Mouse (Mus musculus) c-Kit-positive CD71-positive TER-119-negative erythroid progenitor cells, embryonic 14.5 days (primary cell): ENCODE measurements around the gene Ptpn3.

Source experiments
- DNase-seq: peaks from one replicate; pipeline ENCODE4 v3.0.0-alpha.2; 2013; ENCODE audit warnings: low read depth

The Ptpn3 gene

DNA sequence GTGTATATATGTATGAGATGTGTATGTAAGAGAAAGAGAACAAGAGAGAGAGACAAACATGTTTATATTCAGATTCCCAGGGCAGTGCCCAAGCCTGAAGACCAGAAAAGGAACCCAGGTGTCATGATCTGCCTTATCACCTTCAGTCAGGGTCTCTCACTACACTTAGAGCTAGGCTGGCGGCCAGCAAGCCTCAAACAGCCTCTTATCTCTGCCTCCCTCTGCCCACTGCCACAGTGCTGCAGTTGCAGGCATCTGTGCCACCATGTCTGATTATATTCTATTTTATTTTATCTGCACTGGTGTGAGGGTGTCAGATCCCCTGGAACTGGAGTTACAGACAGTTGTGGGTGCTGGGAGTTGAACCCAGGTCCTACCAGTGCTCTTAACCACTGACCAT is 133.4 kb downstream of the Ptpn3 start:
- DNase-seq: no peak

DNA sequence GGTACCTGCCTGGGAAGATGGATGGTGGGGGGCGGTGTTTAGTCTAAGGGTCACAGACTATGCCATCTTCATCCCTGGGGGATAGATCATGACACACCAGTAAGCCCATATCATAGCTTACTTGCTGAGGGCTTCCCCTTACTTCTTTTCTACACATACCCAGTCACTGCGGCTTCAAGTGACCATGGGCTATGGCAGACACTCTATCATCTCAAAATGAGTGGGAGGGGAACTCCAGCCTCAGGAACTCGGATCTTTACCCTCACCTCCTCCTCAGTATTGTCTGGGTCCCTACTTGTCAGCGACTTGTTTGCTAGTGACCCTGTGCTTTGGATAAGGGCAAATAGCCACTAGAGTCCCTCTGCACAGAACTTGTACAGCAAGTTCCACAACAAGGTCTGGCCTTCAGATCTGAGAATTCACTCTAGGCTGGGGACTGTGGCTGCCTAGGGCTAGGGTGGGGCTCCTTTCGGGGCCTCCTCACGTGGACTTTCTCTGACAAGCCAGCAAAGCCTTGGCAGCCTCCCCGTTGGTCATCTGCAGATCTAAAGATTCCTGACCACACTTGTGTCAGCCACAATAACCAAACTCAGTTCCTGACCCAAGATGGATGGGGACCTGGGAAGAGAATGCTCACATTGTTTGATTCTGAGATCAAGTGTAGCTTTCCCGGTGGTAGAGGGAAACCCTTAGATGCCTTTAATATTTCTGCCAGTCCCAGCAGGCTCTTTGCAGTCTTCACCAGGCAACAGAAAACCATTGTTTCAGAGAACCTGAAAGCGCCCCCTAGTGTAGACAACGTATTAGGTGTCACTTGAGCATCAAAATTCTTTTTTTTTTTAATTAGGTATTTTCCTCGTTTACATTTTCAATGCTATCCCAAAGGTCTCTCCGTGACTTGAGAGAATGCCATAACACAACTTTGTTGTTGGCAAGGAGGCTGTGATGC is 134.4 kb downstream of the Ptpn3 start:
- DNase-seq: peak; percentile 30

DNA sequence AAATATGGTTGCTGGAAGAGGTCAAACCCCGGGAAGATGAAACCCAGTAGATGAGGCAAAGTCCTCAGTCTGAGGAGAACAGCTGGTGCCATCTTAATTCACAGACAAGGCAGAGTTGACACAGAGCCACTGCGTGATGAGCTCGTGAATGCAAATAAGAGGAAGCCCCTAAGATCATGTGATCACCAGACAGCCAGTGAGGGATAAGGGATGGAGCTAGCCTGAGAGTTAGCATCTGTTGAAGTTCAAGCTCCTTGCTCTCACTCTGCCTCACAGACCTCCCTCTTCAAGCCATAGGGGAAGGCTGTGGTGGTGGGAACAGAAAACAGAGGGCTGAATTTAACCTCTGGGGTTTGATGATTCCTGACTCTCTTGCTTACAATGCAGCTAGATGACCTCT is 136.0 kb downstream of the Ptpn3 start:
- DNase-seq: no peak

DNA sequence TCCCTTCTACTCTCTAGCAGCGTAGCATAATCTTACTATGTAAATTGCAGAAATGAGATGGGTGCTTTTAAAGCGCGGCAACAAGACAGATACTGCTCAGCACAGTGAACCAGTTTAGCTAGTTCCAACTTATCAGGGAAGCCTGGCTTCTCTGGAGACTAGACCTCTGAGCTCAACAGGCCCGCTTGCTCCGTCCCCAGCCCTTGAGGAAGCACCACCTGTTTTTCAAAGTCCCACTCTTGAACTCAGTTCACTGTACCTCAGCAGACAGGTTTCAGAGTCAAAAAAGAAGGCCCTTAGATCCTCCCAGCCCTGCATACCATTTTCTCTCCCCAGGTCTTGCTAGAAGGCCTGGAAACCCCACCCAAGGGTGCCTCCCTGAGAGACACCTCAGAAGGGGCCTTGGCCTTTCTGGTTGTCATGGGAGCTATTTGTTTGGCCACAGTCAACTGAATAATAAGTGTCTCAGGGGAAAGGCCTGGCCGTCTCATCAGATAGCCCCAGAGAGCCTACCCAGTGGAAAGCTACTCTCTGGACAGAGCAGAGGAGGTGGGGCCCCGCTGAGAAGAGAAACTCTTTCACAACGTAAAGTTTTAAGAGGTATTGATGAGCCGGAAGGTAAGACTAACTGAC is 136.9 kb downstream of the Ptpn3 start:
- no peak for DNase-seq

DNA sequence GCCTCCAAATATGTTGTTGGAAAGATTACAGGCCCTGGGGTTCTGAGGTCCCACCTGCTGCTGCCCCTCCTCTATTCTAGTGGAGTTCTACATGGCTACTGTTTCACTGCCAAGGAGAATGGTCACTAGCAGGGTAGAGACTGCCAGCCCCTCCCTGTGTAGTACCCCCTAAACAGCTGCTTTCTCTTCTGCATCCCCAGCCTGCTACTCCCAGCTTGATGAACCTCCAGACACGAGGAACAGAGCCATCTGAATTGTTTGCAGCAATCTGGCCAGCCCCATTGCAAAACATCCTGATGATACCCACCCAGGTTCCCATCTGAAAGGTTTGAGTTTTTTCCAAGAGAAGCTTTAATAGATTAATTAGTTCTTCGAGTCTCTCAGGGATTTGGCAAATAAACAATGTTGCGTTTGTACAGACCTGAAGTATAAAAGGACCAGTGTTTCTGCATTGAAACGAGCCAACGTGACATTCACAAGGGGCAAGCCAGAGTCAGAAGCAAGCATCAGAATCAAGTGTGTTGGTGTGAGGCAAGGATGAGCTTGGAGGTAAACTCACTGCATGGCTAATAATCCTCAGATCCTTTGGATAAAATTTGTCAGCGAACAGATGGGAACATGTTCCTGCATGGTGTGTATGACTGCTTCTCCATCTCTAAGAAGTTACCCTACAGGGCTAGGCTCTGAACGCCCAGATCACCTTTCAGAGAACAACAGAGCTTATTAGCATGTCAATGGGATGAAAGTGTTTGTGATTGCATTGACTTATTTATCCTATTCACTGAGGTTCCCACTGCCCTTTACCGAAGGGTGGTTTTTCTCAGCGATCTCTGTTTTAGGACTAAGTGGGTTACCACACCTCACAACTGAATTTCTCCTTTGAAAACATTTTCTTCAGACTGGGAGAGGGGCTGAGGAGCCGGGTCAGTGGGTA is 138.6 kb downstream of the Ptpn3 start:
- DNase-seq: no peak

DNA sequence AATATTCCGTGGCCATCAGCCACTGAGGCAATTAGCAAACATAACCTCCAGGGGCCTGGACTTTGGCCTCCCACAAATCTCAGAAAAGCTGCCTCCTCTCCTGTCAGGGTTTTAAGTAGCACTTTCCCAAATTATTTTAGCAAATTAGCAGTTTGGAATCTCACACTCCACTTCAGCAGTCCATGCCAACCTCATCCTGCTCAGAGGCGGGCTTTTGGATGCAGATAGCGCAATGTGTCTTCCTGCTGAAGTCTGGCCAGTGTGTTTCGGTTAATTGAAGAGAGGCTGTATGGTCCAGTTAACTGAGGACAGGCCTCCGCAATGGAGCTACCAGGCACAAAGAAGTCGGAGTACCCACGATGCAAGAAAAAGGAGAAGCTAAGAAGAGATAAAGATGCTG is 141.1 kb downstream of the Ptpn3 start:
- no peak for DNase-seq

DNA sequence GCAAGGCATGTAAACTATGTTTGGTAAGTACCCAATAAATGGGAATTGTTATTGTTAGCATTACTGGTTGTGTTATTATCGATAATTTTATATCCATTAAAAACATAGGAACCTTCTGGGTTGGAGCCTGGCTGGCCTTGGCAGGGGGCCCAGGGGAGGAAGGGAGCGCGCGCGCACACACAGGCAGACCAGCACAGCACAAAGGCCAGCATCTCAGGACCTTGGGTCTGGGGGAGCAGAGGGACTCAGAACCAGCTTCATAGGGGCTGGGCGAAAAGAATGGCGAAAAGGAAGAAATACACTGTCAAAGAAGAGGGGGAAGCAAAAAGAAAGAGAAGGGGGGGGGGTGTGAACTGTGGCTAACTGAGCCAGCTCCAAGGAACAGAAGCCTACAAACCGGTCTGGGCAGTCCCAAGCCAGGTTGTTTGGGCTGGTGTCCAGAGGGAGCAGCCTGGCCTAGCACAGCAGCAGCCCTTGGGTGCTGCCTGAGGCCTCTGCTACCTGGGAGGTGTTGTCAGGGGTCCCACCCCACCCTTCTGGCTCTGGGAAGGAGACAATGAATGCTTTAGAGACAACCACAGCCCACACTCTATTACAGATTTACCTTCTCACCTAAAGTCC is 145.0 kb downstream of the Ptpn3 start:
- DNase-seq: no peak

DNA sequence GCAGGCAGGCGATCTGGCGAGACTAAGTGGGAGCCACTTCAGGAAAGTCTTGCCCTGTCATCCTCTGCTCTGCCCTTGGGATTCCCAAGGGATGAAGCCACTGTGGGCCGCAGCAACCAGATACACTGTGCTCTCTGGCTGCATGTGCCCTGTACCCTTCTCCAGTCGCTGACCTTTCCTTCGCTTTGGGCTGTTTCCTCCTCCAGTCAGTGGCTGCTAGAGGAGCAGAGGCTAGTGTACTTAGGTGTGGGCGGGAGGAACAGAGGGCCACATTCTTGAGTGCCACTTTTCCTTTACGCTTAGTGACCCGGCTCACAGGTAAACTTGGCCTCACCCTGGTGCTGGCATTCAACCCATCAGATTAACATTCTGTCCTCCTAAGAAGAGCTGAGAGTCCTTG is 147.8 kb downstream of the Ptpn3 start:
- DNase-seq: no peak

DNA sequence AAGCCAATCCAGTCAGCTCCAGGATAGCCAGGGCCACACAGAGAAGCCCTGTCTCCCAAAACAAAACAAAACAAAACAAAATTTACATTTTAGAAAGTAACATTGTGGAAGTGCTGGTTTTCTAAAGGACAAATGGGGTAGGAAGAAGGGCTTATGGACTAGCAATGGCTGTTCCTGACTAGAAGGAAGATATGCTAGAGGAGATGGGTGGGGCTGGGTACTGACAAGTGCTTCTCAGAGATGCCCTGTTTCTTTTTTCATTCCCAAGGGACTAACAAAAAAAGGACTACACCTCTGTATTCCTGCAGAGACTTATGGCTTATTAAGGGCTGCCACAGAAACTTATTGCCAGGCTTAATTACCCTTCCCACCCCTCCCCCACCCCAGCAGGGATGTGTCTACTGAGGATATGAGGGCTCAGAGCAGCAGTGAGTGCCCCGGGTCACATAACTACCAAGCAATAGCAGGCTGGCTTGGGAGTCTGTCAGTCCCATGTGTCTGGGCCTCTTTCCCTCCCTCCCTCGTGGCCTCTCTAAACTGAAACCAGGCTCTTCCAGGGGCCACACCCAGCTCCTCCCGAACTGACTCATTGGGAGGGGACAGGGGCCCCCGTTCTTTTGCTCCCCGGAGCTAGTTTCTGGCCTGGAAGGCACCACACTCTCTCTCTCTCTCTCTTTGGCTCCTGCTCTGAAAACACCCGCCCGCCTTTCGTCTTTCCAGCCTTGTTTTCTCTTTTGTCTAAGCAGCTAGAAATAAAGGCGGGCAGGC is 148.4 kb downstream of the Ptpn3 start:
- DNase-seq: peak; percentile 48

DNA sequence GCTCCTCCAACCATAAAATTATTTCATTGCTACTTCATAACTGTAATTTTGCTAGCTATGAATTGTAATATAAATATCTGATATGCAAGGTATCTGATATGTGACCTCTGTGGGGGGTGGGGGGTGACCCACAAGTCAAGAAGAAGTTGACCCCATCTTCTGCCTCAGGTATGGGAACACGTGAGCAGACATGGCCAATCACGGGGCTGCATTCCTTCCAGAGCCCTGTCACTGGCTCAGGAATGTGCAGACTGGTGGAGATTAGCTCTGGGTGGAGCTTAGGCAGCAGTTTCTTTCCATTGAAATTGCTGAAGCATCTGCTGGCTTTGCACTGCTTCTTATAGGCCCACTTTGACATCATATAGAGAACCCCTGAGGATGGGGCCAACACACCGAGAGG is 153.5 kb downstream of the Ptpn3 start:
- DNase-seq: no peak

DNA sequence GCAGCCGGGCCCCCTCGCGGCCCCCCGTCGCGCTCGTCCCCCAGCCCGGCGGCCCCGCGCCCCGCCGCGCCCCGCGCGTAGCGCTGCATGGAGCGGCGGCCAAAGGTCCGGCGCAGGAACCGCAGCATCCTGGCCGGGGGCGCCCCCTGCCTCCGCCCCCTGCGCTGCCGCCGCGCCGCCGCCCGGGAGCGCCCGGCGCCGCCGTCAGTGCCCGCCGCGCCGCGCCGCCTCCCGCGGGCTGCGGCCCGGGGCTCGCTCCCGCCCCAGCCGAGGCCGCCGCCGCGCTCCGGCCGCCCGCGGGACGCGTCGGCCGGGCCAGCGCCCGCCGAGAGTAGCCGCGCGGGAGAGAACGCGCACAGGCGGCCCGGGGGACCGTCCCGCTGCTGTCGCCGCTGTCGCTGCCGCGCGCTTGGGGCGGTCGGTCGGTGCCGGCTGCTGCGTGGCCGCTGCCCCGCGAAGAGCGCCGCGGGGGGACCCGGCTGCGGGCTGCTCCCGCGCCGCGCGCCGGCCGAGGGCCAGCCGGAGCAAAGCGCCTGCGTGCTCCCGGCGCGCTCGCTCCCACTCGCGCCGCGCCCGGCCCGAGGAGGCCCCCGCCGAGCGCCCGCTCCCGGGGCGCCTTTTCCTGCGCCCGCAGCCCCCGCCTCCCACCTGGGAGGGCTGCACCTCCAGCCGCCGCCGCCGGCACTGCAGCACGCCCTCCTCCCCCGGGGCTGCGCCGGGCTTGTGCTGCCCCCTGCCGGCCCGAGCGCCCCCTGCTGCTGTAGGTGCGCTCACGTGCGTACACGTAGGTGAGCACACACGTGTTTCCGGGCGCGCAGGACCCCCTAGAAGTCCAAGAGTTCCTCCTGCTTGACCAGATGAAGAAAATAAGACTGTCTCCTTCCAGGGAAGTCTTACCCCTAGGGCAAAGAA is 158.4 kb downstream of the Ptpn3 start, which contains the start of gene Epb41l4b:
Epb41l4b (minus strand) TSS at position 412 of the 912 bp plus-strand sequence.
- peak; percentile 48 for DNase-seq

DNA sequence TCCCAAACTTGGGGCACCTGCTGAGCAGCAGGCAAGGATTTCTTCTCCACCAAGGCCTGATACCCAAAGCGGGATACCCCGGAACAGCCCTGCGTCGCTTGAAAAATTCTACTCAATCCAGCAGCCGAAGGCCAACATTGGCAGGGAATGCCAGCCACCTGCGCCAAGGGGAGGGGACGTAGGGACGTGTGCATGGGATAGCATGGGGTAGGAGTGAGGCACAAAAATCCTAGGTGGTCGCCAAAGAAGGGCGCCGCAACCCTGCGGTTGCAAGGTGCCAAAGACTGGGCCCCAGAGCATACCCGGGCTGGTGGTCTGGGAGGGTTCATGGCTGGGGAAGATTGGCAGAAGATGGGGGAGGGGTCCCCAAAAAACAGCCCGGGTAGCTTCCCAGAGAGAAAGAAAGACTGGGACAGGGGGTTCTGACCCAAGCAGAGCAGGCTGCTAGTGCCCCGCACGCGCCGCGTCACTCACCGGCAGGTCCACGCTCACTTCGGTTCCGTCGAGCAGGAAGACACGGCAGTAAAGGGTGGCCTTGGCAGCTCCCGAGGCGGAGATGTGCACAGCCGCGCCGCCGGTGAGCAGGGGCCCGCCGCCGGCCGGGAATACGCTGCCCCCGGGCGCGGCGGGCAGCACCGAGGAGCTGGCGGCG is 159.1 kb downstream of the Ptpn3 start:
- DNase-seq: no peak

DNA sequence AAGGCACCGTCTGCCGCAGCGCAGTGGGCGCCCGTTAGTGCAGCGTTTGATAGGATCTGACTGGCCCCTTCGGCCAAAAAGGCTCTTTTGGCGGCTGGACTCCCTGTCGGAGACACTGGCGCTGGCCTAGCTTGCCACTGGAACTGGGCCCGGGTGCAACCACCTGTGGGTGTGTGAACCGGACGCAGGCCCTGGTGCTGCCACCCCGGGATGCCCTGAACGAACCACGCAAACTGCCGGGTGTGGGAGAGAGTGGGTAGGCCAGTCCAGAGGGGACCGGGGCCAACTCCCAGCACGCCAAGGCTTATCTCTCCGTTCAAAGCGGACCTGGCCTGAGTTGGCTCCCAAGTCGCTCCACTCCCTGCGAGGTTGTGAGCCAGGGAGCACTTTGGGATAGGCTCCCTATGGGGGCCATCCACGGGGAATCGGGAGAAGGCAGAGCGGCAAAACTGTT is 159.7 kb downstream of the Ptpn3 start:
- no peak for DNase-seq

DNA sequence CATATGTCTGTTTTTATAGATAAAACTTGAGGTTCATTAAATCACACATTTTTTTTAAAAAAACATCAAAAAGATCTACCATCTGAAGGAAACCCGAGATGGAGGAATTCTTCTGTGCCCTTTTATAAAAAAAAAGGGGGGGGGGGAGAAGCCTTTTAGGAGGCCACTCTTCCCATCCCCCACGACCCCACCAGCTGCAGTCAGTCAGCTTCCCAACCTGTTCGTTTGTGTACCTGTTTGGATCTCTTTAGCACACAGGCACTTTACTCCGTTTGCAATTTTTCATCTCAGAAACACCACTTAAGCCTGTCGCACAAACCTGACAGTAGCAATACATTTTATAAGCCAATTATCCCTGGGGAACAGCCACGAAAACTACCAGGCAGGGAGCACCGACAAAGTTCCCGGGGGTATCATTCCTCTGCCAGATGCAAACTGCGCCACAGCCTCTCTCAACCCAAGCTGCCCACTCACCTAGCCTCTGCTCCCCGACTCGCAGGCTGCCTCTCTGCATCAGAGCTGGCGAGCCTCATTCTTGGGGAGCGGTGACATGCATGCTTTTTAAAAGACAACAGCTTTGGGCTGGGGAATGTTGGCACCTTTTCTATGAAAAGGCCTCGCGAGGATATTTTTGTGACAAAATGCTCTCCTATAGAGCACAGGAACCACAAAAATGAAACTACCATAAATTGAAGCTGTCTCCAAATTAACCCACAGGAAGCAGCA is 160.5 kb downstream of the Ptpn3 start:
- DNase-seq: no peak
